Mouse (Mus musculus) urinary bladder, postnatal 10 days (tissue): ENCODE measurements around the gene Gm44503.

Experiments used
- DNase-seq: peaks from one replicate; pipeline ENCODE4 v3.0.0; 2022; ENCODE audit warnings: low spot score

The Gm44503 gene

GRCm38 (mm10) chr9:72974734-72975133 lies 16.1 kb downstream of the Gm44503 start:
- no peak for DNase-seq

- DNase-seq = no peak
These were observed 16.6 kb downstream of the Gm44503 start for GRCm38 (mm10) chr9:72975242-72975641.

- no peak for DNase-seq
These were observed 24.4 kb downstream of the Gm44503 start for GRCm38 (mm10) chr9:72983066-72983465.

- DNase-seq = peak; percentile 84
These were observed 26.9 kb downstream of the Gm44503 start, which contains the start of the genes Ccpg1os and Ccpg1 for GRCm38 (mm10) chr9:72985250-72986220. Ccpg1os (minus strand) TSS chr9:72985382. Ccpg1 (plus strand) TSS chr9:72985429.

- DNase-seq = no peak
These were observed 29.1 kb downstream of the Gm44503 start for GRCm38 (mm10) chr9:72987703-72988102.

- no peak for DNase-seq
These were observed 30.1 kb downstream of the Gm44503 start for GRCm38 (mm10) chr9:72988706-72989105.

- no peak for DNase-seq
These were observed 32.8 kb downstream of the Gm44503 start for GRCm38 (mm10) chr9:72991420-72991819.

GRCm38 (mm10) chr9:72992576-72992975 lies 33.9 kb downstream of the Gm44503 start:
- DNase-seq = no peak

- no peak for DNase-seq
These were observed 37.5 kb downstream of the Gm44503 start for GRCm38 (mm10) chr9:72996167-72996566.

GRCm38 (mm10) chr9:72996806-72997205 lies 38.2 kb downstream of the Gm44503 start:
- DNase-seq = no peak

- no peak for DNase-seq
These were observed 41.8 kb downstream of the Gm44503 start for GRCm38 (mm10) chr9:73000487-73000886.

- DNase-seq = no peak
These were observed 42.8 kb downstream of the Gm44503 start for GRCm38 (mm10) chr9:73001314-73002011.

GRCm38 (mm10) chr9:73002177-73002576 lies 43.5 kb downstream of the Gm44503 start:
- DNase-seq = no peak

GRCm38 (mm10) chr9:73004076-73004475 lies 45.4 kb downstream of the Gm44503 start:
- DNase-seq = no peak

GRCm38 (mm10) chr9:73005106-73005505 lies 46.5 kb downstream of the Gm44503 start:
- no peak for DNase-seq

GRCm38 (mm10) chr9:73006175-73006574 lies 47.5 kb downstream of the Gm44503 start:
- DNase-seq = no peak

GRCm38 (mm10) chr9:73008384-73008783 lies 49.7 kb downstream of the Gm44503 start:
- no peak for DNase-seq

GRCm38 (mm10) chr9:73012629-73013028 lies 54.0 kb downstream of the Gm44503 start:
- no peak for DNase-seq

- no peak for DNase-seq
These were observed 56.1 kb downstream of the Gm44503 start for GRCm38 (mm10) chr9:73014724-73015123.

- DNase-seq = no peak
These were observed 61.2 kb downstream of the Gm44503 start for GRCm38 (mm10) chr9:73019841-73020240.

- DNase-seq = no peak
These were observed 62.0 kb downstream of the Gm44503 start for GRCm38 (mm10) chr9:73020566-73021097.

- DNase-seq = no peak
These were observed 67.4 kb downstream of the Gm44503 start for GRCm38 (mm10) chr9:73025818-73026636.
